Comparison of ENCODE assay signal across 43 mouse cellular contexts in the genomic region with DNA sequence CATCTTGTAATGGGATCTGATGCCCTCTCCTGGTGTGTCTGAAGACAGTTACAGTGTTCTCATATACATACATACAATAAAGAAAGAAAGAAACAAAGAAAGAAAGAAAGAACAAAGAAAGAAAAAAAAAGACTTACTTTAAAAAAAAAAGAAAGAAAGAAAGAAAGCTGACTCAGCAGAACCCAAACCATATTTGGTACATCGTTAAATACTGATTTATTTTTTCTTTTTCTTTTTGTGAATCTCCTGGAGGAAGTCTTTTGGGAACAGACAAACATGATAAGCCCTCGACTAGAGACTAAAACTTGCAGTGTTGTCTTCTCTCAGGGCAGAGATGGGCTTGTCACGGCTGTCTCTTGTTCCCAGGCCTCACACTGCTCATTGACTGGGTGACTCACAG. TPM values are rescaled to one million over a fixed set of nuclear protein-coding genes. Genes with fewer than 3 reads are reported as not detected.
"Had no signal": no experiment of that assay in that cellular context is flagged by ENCODE, and none has a peak within 500 bp of the region (broad histone marks: within the 10 kb centered on the region; RNA-seq: fewer than 3 reads in every experiment).

No protein-coding gene starts in this region.

- H3K4me2 ChIP-seq: heart, embryonic 12.5 days; heart, embryonic 13.5 days; heart, embryonic 15.5 days; hindbrain, embryonic 12.5 days; hindbrain, embryonic 13.5 days; hindbrain, embryonic 14.5 days; hindbrain, embryonic 15.5 days; intestine, embryonic 15.5 days; kidney, embryonic 15.5 days had no signal

- H3K27me3 ChIP-seq: heart, embryonic 12.5 days; heart, embryonic 13.5 days; heart, embryonic 15.5 days; hindbrain, embryonic 12.5 days; hindbrain, embryonic 13.5 days; hindbrain, embryonic 15.5 days; intestine, embryonic 15.5 days; kidney, embryonic 15.5 days had no signal

- H3K9ac ChIP-seq: heart, embryonic 12.5 days; heart, embryonic 13.5 days; heart, embryonic 15.5 days; hindbrain, embryonic 12.5 days; hindbrain, embryonic 13.5 days; hindbrain, embryonic 14.5 days; hindbrain, embryonic 15.5 days; intestine, embryonic 15.5 days; kidney, embryonic 15.5 days had no signal

- H3K9me3 ChIP-seq: heart, embryonic 12.5 days; heart, embryonic 13.5 days; heart, embryonic 15.5 days; hindbrain, embryonic 10.5 days; hindbrain, embryonic 12.5 days; hindbrain, embryonic 13.5 days; hindbrain, embryonic 15.5 days; intestine, embryonic 15.5 days; kidney, embryonic 15.5 days had no signal

- H3K4me1 ChIP-seq: heart, embryonic 12.5 days; heart, embryonic 13.5 days; heart, embryonic 15.5 days; hindbrain, embryonic 12.5 days; hindbrain, embryonic 13.5 days; hindbrain, embryonic 15.5 days; intestine, embryonic 15.5 days; kidney, embryonic 15.5 days had no signal

- ATAC-seq: hindbrain, embryonic 16.5 days; hindbrain, postnatal 0 days; inflammation-experienced regulatory T-cells, adult 6 months; intestine, embryonic 15.5 days; intestine, embryonic 16.5 days; intestine, postnatal 0 days had no signal

- DNase-seq: heart, postnatal 10 days; heart, postnatal 14 days; heart, postnatal 36 days; heart, postnatal 4 days; kidney, adult 11 months; kidney, adult 18-20 months; kidney, adult 2 months; kidney, adult 8-10 months; kidney, adult 9 months; kidney, postnatal 10 days; kidney, postnatal 14 days; kidney, postnatal 25 days; kidney, postnatal 36 days; kidney, postnatal 4 days; layer of hippocampus, adult 9-11 months; layer of hippocampus, postnatal 36 days had no signal

- H3K4me3 ChIP-seq: heart, embryonic 12.5 days; heart, embryonic 13.5 days; heart, embryonic 15.5 days; hindbrain, embryonic 10.5 days; hindbrain, embryonic 12.5 days; hindbrain, embryonic 13.5 days; hindbrain, embryonic 15.5 days; intestine, embryonic 15.5 days; kidney, embryonic 15.5 days; layer of hippocampus, adult 2 months; left cerebral cortex, adult 2 months had no signal

- H3K27ac ChIP-seq: heart, embryonic 13.5 days; heart, embryonic 15.5 days; hindbrain, embryonic 10.5 days; hindbrain, embryonic 12.5 days; hindbrain, embryonic 13.5 days; hindbrain, embryonic 14.5 days; hindbrain, embryonic 15.5 days; hindbrain, postnatal 0 days; intestine, embryonic 15.5 days; kidney, embryonic 15.5 days; kidney, postnatal 0 days; layer of hippocampus, adult 2 months; left cerebral cortex, adult 2 months had no signal

- H3K36me3 ChIP-seq: heart, embryonic 12.5 days; heart, embryonic 13.5 days; heart, embryonic 15.5 days; hindbrain, embryonic 10.5 days; hindbrain, embryonic 12.5 days; hindbrain, embryonic 13.5 days; hindbrain, embryonic 15.5 days; intestine, embryonic 15.5 days; kidney, embryonic 15.5 days had no signal

RNA-seq across cellular contexts. Expression of a gene that starts 45.7 kb away (rescaled TPM):
- total RNA-seq: heart, postnatal 10 days; heart, postnatal 14 days; heart, postnatal 25 days; heart, postnatal 36 days; heart, postnatal 4 days; hematopoietic stem cell, adult 5-6 weeks had no signal
- polyA plus RNA-seq: heart, embryonic 13.5 days; heart, embryonic 14.5 days; heart, embryonic 15.5 days; heart, embryonic 16.5 days; heart, postnatal 0 days; inflammation-experienced regulatory T-cells, adult 6 months; intestine, embryonic 14.5 days; intestine, embryonic 16.5 days; intestine, postnatal 0 days; kidney, adult 2 months; kidney, embryonic 14.5 days; kidney, embryonic 15.5 days; kidney, embryonic 16.5 days; kidney, postnatal 0 days; large intestine, adult 2 months had no signal
